Mouse (Mus musculus): ENCODE measurements around the gene Igfbp5.

Gene Igfbp5

DNA sequence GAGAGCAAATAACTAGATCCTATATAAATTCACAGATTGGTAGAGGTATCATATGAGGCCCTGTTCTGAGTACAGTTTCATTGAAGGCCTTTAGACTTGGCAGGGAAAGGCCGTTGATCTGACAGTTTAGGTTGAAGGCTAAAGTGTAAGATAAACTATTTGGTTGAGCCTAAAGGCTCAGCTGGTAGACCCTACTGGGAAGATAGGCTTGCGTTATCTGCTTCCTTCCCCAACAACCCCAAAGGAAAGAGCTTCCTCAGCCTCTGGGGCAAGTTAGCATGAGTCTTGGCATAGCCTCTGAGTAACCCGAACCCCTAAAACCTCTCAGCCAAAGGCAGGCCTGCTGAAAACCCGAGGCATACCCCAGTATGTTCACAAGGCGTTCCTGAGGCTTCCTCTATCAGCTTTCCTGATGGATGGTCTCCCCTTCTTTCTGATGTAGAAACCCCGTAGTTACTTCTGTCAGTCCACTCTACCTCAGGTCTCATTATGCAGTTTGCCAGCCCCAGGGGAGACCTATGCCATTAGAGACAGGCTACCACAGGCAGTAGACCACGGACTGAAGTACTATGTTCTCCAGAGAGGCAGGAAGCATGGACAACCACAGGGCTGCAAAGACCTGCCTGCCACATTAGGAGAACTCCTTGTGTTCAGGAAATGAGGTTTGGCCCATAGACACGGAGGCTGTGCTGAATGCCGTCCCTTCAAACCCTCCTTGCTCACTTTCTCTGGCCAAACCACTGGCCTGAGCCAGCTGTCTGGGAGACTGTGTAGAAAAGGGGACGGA, 6.1 kb downstream of the Igfbp5 start:
- DNase-seq = no peak

DNA sequence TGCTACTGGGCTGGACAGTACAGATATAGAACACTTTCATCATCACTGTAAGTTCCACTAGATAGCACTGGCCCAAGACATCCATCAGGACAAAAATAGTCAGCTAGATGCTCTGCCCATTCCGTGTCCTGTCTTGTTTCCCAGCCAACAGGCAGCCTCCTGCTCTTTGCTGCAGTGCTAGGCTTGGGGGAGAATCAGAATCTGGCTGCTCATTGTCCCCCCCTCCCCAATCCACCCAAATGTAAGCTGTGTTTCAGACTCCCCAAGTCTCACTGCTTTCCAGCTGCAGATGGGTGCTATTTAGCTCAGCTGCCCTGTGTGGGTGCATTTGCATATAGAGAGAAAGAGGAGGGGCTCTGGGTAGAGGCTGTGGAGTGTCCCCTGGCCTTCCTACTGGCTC, 7.3 kb downstream of the Igfbp5 start:
- DNase-seq = no peak

DNA sequence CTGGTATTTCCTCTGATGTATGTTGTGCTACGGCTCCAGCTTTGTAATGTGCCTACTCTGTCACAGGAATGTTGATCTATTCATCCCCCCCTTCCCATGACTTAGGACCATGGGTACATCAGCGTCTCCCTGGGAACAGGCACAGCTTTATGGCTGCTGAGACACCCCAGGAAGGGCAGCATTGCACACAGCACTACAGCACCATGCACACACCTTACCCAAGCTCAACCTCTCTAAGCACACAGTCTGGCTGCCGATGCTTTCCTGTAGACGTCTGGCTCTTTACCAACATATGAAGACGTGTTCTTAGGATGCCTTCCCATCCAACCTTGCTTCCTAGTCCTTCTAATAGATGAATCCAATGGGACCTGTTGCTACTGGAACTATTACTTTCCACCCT, 8.3 kb downstream of the Igfbp5 start:
- no peak for DNase-seq

DNA sequence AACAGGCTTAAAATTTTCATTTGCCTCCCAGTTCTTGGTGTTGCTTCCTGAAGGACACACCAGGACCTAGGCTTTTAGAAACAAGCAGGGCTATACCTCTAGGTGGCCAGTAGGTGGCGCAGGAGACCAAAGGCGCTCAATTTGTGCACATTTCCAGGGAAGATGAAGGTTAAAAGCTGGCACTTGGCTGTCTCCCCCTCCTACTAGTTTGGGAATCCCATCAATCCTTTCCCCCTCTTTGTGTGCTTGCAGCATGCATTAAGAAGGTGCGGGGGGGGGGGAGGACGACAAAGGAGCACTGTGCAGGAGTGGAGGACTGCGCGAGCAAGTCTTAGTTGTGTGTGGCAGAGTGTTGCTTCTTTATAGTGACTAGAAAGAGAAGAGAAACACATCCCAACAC, 8.8 kb downstream of the Igfbp5 start:
- no peak for DNase-seq

DNA sequence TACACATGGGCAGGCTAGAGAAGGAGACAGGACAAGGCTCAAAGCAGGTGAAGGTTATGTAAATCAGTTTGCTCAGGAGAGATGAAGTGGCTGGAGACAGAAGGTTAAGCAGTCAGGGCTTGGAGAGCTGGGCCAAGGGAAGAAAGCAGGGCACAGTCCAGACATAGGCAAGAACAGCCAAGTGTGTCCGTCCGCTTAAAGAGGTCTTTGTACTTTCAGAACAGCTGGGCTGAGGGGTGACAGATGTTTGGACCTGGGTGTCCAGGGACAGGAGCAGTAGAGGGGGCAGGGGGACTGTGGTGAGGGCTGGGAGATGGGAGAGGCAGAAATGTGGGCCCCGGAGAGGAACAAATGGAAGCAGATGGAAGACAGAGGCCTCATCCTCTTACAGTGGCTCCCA, 10.4 kb downstream of the Igfbp5 start:
- peak; percentile 61 for DNase-seq

DNA sequence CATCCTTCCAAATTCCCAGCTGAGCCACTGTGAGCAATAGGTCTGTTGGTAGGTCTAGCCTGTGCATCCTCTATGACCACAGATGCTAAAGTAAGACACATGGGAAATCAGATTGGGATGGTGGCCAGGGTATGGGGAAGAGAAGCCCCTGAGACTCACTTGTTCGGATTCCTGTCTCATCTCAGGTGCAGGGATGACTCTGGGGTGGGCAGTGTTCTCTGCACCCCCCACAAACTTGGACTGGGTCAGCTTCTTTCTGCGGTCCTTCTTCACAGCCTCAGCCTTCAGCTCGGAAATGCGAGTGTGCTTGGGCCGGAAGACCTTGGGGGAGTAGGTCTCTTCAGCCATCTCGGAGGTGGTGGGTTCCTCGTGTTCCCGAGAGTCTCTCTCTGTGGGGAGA, 11.0 kb downstream of the Igfbp5 start:
- no peak for DNase-seq

DNA sequence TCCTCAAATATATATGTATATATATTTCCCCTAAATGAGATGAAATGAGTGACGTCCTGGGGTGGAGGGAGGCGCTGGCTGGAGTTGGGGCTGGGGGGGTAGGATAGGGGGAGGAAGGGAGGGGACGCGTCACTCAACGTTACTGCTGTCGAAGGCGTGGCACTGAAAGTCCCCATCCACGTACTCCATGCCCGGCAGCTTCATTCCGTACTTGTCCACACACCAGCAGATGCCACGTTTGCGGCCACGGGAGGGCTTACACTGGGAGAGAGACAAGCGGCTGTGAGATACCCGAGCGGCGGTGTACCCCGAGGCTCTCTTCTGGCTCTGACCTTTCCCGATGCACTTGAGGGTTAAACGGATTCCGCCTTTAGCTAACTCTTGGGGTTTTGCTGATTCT, 12.4 kb downstream of the Igfbp5 start:
- no peak for DNase-seq

DNA sequence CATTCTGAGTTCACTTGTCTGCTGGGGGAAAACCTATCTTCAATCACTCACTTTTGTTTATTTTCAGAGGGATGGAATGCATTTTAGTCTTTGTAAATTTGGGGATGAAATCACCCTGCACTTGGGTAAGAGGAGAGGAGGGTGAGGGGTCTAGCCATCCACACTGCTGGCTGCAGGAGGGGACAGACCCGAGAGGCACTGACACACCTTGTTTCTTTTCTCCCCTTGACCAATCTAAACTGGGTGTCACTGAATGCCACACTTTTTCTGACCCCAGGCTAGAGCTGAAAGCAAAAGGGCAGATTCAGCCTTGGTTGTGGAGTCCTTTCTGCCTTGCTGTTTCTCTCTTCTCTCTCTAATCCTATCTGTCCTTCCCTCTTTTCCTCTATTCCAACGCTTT, 13.0 kb downstream of the Igfbp5 start:
- no peak for DNase-seq

DNA sequence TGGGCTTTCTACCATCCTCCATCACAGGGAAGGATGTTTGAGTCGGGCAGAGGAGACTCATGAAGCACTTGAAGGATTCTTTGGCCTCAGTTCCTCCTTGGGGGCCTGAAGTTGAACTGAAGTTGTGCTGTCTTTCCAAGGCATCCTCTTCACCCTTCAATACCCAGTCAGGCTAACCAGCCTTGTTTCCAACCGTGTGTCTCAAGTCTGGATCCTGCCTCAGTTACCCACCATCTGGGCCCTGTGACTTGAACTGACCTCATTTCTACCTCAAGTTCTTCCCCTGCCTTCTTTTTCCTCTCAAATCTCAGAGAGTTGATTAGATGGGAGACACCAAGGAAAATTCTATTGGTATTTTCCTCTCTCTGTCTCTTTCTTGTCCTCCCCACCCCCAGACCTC, 14.2 kb downstream of the Igfbp5 start:
- no peak for DNase-seq

DNA sequence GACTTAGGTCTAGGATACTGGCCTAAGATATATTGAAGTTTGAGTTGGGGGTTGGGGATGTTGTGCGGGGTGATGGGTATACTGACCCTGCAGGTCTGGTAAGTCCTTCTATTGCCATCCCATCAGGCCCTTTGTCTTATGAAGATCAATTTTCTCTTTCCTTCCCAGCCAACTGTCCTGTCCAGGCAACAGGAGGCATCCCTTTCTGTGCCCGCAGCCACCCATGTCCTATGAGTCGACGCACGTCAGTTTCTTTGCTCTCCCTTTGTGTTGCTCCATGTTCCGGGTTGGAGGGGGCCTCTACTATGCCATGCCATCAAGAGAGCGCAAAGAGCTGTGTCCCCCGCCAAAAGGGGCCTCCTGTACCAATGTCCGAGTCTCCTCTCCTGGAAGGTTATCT, 14.7 kb downstream of the Igfbp5 start:
- no peak for DNase-seq

DNA sequence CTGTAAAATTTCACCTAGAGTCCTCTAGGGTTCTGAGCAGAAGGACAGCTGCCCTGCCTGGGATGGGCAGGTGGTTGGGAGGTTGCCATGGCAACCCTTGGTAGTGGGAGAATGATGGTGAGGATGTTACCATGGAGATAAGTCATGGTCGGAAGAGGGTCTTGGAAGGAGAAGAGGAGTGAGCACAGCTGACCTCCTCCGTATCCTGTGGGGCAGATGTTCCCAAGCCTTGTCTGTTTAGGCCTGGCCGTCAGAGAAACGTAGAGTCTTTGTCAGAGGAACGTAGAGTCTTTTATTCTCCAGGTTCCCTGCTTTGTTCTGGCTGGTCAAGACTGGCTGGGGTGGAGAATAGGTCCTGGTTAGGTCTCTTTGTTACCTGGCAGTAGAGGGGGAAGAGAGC, 15.8 kb downstream of the Igfbp5 start:
- DNase-seq = no peak

DNA sequence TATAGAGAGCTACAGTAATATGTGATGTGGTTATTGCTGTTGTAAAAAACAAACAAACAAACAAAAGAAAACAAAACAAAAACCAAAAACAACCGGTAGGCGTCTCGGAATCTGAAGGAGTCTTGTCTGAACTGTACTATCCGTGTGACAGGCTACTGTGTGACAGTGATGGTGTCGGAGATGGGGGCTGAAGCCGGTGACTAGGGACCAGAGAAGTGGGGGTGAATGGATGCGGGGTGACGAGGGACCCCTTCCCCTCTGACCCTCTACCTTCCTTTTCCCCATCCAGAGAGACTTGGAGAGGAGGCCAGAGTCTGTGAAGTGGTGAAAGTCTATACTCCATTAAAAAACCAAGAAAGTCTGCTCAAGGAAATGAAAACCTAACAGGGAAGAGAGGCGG, 16.4 kb downstream of the Igfbp5 start:
- no peak for DNase-seq

DNA sequence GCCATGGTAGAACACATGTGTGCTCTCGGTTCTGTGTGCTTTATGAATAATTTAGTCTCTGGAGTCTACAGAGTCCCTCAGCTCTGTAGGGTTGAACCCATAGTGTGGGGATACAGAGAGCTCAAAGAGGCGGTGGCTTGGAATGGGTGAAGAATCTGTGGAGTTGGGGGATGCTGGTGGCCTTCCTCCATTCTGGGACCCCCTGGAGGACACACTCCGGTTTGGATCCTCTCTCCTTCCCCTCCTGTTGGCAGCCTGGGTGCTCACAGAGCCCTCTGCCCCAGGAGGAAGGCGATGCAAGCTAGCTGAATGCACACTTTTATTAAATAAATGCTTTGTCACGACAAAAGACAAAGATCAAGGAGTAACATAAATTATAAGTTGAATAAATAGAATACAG, 17.1 kb downstream of the Igfbp5 start:
- DNase-seq = no peak

DNA sequence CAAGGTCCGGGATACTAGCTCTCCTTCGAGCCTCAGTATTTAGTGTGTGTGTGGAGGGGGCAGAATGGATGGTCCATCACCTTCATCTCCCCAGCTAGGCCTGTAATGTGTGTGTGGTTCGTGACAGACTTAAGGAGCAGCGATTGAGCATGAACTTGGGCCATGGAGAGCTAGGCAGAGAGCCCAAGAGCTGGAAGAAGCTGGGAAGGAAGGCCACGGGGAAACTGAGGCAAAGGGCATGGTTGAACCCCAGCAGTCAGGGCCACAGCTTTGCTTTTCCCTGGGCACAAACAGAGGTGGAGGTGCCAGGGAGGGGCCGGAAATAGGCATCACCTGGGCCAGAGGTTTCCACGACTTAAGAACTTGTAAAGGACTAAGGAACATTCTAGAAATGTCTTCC, 17.5 kb downstream of the Igfbp5 start:
- DNase-seq = no peak

DNA sequence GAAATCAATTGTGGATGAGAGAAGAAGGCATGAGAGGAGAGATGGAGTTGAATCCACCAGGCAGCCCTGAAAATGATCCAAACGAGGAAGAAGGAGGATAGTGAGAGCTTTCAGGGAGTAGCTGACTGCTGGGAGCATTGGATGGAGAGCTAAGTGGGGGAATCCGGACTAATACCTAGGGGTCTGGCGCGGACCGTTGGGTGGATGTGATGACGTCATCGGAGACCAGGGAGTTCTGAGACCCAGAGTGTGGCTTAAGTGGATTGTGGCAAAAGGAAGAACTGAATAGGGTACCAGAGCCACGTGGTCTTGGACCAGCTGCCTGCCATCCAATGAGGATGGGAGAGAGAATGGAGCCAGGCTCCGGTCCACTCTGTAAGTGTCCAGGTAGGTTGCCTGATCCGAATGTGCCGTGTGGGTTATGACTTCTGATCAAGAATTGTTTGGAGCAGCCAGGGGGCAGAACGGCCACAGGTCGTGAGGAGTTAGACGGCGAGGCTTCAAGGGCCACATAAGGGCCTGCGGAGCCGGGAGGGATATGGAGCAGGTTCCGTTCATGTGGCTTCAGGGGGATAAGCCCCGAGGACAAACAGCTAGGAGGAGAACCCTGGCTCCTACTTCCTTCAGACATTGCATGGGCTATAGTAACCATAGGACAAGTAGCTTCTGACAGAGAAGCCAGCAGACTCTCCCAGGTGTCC, 18.3 kb downstream of the Igfbp5 start:
- no peak for DNase-seq

DNA sequence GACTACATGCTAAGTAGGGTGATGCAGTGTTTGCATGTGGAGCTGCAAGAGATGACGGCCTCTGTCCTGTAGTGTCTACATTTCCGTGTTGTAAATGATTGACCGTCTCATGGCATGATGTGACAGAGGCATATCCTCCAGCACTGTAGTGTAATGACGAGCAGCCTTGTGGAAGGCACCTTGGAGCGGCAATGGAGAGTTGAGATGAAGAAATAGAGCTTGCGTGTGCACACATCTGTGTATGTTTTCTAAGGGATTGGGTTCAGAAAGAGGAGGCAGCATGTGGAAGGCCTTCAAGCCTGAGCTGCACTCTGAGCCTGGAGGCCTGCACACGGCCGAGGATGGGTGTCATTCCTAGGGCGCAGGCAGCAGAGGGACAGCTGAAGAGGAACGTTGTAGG, 19.0 kb downstream of the Igfbp5 start:
- no peak for DNase-seq

DNA sequence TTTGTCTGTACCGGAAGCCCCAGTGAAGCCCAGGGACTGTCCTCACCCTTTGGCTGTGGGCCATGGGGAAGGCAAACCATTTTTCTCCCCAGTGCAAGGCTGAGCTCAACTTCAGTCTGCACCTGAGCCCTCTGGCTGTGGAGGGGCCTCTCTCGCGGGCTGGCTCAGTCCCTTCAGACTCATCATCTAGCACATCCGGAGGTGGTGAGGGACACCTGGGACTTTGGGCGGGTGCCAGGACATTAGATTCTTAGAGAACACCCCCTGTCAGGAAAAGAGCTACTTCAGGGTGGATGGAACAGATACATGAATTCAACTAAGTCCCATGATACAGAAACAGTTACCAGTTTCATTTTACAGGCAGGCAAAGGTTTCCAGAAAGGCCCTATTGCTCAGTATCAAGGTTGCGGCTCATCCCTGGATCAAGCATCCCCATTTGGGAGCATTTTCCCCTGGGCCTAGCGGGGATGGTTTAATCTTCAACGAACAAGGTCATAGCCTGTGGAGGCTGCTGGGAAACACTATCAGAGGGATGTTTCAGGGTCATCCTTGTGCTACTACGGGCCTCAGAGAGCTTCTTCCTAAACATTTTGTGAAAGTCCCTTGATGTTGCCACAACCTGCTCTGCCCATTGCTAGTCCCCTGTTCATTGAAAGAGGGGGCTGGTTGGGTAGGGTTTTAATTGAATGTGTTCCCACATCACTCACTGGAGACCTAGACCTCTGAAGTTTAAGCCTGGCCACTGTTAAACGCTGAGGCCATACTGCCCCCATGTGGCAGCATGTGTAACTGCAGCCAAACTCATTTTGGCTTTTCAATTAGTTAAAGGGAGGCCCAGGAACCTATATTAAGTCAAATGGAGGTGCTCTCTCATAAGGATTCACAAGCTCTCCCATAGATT, 20.1 kb downstream of the Igfbp5 start:
- DNase-seq = no peak

DNA sequence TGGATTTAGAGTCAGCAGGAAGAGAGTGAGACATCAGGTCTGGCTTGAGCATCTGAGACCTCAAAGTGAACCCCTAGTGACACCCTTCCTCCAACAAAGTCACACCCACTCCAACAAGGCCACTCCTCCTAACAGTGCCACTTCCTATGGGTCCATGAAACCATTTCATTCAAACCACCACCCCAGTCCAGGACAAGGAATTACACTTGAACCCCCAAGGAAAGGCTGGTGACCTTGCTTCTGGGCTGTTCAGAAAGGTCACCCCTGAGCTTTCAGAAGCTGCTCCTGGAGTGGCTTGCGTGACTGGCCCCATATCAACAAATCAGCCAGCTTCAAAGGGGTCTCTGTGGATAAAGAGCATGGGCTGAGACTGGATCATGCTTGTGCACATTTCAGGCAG, 20.9 kb downstream of the Igfbp5 start:
- no peak for DNase-seq

DNA sequence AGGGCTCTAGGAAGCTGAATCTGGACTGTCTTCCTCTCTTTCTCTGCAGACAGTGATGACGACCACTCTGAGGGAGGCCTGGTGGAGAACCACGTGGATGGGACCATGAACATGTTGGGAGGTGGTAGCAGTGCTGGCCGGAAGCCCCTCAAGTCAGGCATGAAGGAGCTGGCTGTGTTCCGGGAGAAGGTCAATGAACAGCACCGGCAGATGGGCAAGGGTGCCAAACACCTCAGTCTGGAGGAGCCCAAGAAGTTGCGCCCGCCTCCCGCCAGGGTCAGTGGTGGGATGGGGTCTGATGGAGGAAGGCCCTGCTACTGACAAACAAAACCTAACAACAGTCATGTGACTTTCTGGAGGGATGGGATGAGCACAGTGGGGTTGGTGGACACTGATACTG, 25.6 kb downstream of the Igfbp5 start:
- DNase-seq = no peak

DNA sequence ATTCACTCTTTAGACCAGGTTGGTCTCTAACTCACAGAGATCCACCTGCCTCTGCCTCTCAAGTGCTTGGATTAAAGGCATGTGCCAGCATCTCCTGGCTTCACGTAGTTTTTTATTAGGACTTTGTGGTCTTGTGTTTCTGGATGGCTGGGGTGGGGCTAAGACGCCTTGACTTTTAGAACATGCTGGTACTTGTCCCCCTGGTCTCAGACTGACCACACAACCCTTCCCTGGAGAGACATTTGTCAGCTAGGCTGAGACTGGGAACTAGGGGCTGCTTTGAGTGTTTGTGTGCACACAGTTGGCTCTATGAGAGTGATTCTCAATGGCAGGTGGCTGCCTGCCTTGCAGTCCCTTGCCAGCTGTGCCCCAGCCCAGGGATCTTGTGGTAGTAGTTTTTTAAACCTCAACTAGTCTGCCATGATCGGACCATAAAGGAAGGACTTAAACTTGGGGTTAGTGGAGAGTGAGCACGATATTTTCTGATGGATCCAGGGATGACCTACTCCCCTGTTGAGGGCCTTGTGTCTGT, 26.8 kb downstream of the Igfbp5 start:
- DNase-seq = no peak

DNA sequence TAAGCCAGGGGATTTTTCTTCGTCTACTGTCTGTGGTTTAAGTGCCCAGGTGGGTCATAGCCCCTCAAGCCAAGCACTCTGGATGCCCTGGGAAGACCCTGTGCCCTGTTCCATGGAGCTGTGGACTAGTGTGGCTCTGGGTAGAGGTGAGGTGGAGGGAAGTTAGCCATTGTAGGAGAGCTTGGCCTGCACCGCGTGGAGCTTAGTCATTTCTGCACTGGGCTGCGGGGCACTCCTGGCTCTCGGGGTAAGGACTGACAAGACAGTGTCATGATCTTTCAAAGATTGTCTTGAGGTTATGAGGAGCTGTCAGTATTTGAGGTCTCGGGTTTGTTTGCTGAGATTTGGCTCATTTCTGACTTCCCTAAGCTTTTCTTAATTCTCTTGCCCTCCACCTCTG, 30.0 kb downstream of the Igfbp5 start:
- DNase-seq = no peak

DNA sequence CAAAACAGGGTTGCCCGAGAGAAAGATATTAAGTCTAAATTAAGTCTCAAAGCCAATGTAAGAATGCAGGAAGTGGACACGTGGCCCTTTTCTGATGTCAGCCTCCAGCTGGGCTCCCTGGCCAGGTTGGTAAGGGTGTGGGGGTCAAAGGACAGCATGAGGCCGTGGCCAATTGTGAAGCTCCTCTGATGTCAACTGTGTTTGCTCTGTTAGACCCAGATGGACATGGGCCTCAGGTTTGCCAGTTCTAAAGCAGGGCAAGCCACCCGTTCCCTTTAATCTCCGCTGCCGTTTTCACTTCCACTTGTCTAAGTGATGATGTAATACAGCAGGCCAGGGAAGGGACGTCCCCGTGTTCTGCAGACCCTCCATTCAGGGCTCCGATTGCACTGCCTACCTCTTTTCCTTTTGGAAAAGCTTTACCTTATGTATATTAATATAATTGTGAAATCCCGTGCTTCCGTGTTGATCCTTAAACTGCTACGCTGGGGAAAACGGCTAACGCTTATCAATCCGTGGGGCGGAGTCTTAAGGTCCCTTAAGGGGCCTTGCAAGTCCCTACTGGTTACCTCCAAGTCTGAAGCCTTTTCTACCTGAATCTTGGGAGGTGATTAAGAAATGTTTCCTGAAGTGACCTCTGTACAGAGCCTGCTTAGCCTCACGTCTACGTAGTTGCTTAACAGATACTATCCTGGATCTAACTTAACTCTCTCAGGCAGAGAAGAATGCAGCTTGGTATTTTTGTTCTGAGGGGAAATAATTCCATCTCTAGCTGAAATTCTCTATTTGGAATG, 31.8 kb downstream of the Igfbp5 start:
- DNase-seq = no peak

DNA sequence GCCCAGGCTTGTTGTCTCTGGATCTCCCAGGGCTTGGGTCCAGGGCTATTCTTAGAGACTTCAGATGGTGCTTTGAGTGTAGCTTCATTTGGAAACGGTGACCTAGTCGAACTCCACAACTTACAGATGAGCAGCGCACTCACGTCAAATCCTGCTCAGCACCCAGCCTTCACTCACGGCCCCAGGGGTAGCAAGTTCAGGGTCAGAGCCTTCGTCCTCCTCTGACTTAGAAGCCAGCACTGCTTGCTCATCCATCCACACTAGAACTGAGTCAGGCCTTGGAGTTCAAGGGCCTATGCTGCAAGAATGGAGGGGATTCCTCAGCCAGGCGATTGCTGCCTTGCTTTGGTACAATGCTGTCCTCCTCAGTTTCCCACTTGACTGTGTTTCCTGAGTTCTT, 34.9 kb downstream of the Igfbp5 start:
- no peak for DNase-seq
